Comparison of ENCODE assay signal across 8 mouse cellular contexts in the genomic region with DNA sequence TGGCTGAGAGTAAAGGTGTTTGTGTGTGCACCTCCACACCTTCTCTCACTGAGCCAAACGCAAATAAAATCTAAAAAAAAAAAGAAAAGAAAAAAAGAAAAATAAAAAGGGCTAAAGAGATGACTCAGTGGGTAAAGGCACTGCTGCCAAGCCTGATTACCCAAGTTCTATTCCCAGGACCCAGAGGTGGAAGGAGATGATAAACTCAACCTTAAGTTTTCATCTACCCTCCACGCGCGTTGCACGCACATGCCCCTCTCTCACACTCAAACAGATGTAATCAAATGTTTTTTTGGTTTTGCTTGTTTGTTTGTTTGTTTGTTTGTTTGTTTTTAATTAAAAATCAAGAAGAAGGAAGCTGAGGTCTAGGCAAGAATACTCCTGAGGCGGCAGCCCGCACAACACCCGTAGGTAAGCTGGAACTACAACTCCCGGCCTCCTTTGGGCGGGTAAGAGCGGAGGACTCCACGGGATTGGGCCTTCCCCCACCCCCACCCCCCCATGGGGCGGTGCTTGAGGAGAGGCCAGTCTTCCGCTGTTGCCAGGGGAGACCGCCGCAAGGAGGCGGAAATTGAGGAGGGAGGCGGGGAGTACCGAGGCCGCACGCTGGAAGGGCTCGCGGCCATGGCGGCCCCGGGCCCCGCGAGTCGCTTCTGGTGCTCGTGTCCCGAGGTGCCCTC. TPM values are rescaled to one million over a fixed set of nuclear protein-coding genes. Genes with fewer than 3 reads are reported as not detected.
DNase-seq lines count a peak whose midpoint lies in the region; ATAC-seq lines count a peak whose summit lies in the region.

A gene (plus strand): TSS at position 502 of the 680 bp plus-strand sequence.

- peak within 1 kb of the TSS; percentile 72 for H3K4me2 ChIP-seq in kidney, embryonic 15.5 days

- peak within 1 kb of the TSS; percentile 95 for H3K4me3 ChIP-seq in heart, embryonic 10.5 days
- peak within 1 kb of the TSS; percentile 83 for H3K4me3 ChIP-seq in kidney, embryonic 15.5 days (replicated peaks)

- H3K27ac ChIP-seq in heart, embryonic 10.5 days: peak within 1 kb of the TSS; percentile 96
- peak within 1 kb of the TSS; percentile 82 for H3K27ac ChIP-seq in kidney, embryonic 15.5 days

- peak within 1 kb of the TSS; percentile 76 for H3K9ac ChIP-seq in kidney, embryonic 15.5 days

- H3K36me3 ChIP-seq in heart, embryonic 10.5 days: peaks cover 24% of the 10 kb centered on the region
- H3K36me3 ChIP-seq in kidney, embryonic 15.5 days: peaks cover 24% of the 10 kb centered on the region

- H3K27me3 ChIP-seq in heart, embryonic 10.5 days (ENCODE audit: insufficient read depth, poor library complexity, severe bottlenecking): no peaks in the 10 kb centered on the region
- no peaks in the 10 kb centered on the region for H3K27me3 ChIP-seq in kidney, embryonic 15.5 days

- peak; percentile 98 to 99 for DNase-seq in B cell, adult 2 months
- DNase-seq in brain, adult 2 months (ENCODE audit: low read depth, low spot score): peak; percentile 99
- peak; percentile 97 for DNase-seq in heart, embryonic 10.5 days (ENCODE audit: low spot score)
- DNase-seq in liver: peak; percentile 98
- DNase-seq in spleen, postnatal 4 days (ENCODE audit: low spot score in 2 of 2): peak; percentile 96 to 97

- 12% methylated on average over 30 of the region's 30 CpGs for WGBS in heart, embryonic 10.5 days
- WGBS in kidney, embryonic 15.5 days: 12% methylated on average over 30 of the region's 30 CpGs

- peaks cover 8% of the 10 kb centered on the region; the same call in 1 of the 2 replicates for H3K4me1 ChIP-seq in heart, embryonic 10.5 days
- H3K4me1 ChIP-seq in kidney, embryonic 15.5 days: peaks cover 14% of the 10 kb centered on the region

- H3K9me3 ChIP-seq in heart, embryonic 10.5 days: no peaks in the 10 kb centered on the region
- H3K9me3 ChIP-seq in kidney, embryonic 15.5 days (replicated peaks): no peaks in the 10 kb centered on the region

- peak; percentile 96 for ATAC-seq in erythroblast, adult 5-6 weeks (replicated peaks; ENCODE audit: low FRiP score, poor library complexity, severe bottlenecking)
- ATAC-seq in kidney, embryonic 15.5 days (replicated peaks; ENCODE audit: low FRiP score): peak; percentile 100
- peak; percentile 97 for ATAC-seq in monocyte, adult 5-6 weeks (replicated peaks; ENCODE audit: insufficient number of reproducible peaks, low FRiP score, low TSS enrichment, poor library complexity, severe bottlenecking)

RNA-seq across cellular contexts. Expression of the gene that starts here (rescaled TPM):
- 9.6 and 9.8 TPM in 2 replicates for total RNA-seq in erythroblast, adult 5-6 weeks (2015; ENCODE audit: low replicate concordance)
- 0.28 and 5.1 TPM in 2 replicates for total RNA-seq in erythroblast, adult 5-6 weeks (2017; ENCODE audit: low replicate concordance)
- polyA plus RNA-seq in heart, embryonic 10.5 days (2016; fragmentation: Nextera tagmentation; extraction: Ambion mirVana): 42.9 and 48.7 TPM in 2 replicates
- 45.9 and 51.9 TPM in 2 replicates for polyA plus RNA-seq in kidney, embryonic 15.5 days (2015; fragmentation: Nextera tagmentation; extraction: Ambion mirVana)
- total RNA-seq in monocyte, adult 5-6 weeks (2017): 2.1 to 6.4 TPM (median 3.2 TPM) in 3 replicates

Comparison
In these comparisons a context has a peak if more than half of its experiments do, and no peak if none do; other contexts are left out.
1. Peak in every context shown above with its lines: DNase-seq, ATAC-seq, H3K4me3 ChIP-seq and H3K27ac ChIP-seq.